Mouse (Mus musculus) induced T-regulatory cell, adult 2 months (primary cell): ENCODE data around the gene Acan.

ENCODE experiments used
- DNase-seq: peaks from one replicate; pipeline ENCODE4 v3.0.0-alpha.2; 2012; ENCODE audit warnings: low read depth

Gene Acan

DNA sequence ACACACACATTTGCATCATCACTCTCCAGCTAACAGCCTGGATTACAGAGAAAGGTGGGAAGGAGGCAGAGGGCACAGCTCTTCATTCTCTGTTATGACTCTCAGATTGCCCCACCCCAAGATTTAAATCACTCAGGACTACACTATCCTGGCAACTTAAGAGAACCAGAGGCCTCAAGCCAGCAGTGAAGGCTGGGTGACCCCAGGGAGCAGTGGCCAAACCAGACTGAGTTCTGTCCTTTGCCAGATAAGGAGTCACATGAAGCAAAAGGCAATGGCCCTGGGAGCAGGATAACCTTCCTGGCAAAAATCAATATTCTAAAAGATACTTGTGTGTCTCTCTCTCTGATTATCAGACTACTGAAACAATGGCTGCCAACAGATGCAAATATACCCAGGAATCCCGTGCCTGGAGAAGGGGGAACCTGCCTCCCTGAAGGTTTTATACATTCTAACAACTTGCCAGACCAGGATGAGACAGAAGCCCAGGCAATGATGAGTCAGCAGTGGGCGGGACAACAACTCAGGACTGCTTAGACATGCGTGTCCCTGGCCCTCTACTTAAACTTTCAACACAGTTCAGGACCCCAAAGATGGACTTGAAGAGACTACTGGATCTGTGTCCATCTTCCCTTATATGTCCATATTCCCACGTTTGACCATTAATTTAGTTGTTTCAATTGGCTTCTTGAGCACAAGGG is 86.8 kb downstream of the Acan start:
- DNase-seq: peak; percentile 4

DNA sequence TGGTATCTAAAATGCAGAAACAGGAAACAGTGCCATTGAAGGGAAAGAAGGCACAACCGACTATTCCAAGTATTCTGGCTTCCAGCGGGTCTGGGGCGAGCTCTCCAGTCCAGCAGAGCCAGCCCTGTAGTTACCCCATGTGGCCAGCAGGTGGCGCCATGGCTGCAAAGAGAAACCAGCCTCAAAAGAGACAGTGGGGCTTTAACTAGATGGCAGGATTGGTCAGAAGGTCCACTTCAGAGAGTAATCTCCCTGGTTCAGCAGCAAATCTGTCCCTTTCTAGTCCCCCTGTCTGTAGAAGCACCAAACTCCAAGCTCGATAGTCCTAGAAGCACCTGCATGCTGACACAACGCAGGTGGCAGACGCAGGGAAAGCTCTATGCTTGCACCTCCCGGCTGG is 87.6 kb downstream of the Acan start:
- peak; percentile 71 for DNase-seq

GRCm38 (mm10) chr7:79147011-79147837 is 93.9 kb downstream of the Acan start:
- DNase-seq: no peak

DNA sequence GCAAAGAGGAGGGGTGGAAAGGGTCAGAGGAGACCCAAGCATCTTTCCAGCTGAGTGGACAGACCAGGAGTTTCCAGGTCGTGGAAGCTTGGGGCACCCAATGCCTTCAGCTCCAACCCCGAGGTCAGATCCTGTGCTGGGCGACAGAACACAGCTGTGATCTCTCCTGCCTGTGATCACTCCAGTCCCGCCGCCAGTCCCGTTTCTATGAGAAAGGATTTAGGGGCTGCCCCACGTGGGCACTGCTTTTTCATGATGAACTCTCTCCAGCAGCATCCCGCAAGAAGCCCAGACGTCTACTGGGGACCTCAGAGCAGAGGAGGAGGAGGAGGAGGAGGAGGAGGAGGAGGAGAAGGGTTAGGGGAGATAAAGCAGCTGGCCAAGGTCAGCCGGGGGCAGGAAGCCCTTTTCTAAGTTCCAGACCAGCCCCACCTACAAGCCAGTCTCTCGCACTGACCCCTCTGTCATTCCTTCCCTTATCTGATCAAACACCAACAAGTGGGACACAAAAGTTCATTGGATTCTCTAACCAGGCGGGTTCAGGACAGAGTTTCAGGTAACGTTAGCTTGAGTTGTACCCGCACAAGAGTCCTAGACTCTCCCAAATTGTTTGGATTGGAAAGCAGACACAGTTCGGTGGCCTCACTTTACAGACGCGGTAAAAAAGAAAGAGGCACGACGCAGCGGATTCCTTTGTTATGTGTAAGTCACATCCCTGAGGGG is 94.8 kb downstream of the Acan start:
- DNase-seq: no peak

- DNase-seq: peak; percentile 79
Measured at GRCm38 (mm10) chr7:79148711-79149266, 95.5 kb downstream of the Acan start, which contains the start of gene Mfge8. Gene Mfge8 (minus strand): TSS chr7:79149060.

DNA sequence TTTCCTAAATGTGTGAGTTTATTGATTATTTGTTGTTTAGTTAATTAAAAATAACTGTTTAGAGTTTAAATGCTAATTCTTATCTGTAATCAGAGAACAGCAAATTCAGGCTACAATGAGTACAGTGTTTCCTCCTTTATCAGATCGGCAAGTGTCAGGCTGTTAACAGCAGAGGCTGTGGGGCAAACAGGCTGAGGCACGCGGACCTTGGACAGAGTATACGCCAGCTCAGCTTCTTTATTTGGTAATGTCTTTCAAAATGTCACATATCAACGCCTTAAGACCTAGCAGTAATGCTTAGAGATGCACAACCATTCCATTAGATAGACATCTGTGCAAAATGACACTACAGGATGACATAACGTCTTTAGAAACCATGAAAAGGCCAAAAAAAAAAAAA is 96.2 kb downstream of the Acan start:
- DNase-seq: peak; percentile 5

GRCm38 (mm10) chr7:79159406-79159805 is 106.1 kb downstream of the Acan start:
- no peak for DNase-seq
